Mouse (Mus musculus): ENCODE data around the gene Hemk1. TPM values are rescaled to one million over a fixed set of nuclear protein-coding genes. Genes with fewer than 3 reads are reported as not detected.

The Hemk1 gene
- total and polyA plus RNA-seq, 3 experiments: 11.9 to 20.5 (median 12.1) TPM

DNA sequence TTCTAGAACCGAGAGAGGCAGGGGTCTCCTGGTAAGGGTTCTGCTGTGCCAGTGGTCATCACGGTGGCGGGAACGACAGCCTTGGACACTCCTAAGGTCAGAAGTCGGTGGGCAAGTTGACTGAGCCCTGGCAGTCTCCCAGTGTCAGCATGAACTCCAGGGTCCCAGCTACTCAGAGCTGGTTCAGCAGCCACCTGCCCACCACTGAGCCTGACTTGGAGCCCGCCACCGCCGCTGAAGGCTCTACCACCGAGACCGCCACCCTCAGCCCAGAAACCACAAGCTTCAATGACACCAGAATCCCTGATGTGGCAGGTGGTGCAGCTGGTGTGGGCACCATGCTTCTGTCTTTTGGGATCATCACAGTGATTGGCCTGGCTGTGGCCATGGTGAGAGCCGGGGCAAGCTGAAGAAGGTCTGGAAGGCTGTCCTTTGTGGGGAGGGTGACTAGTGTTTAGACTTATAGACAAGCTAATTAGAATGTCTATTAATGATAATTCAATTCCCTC is 4.1 kb upstream of the Hemk1 start:
- no peaks in the 10 kb centered on the region for H3K9me3 ChIP-seq (replicated peaks; ENCODE audit: low read length)
- peaks cover 60% of the 10 kb centered on the region for H3K27me3 ChIP-seq (replicated peaks)
- no peak overlapping the region for H3K27ac ChIP-seq (ENCODE audit: insufficient read depth, low read depth)
- peaks cover 9 to 21% of the 10 kb centered on the region in 2 experiments for H3K4me1 ChIP-seq (ENCODE audit: control insufficient read depth in 1 of 2, insufficient read depth in 2 of 2)
- H3K4me3 ChIP-seq (replicated peaks in 1 of 3; ENCODE audit: low read depth in 2 of 3, low read length in 2 of 3, poor library complexity in 1 of 3): no peak overlapping the region
- H3K4me2 ChIP-seq (ENCODE audit: insufficient read depth, low read depth, poor library complexity, severe bottlenecking): no peak overlapping the region
- in situ Hi-C loops (cut with MboI; ENCODE audit: low pct_ligation_motif_present, low pct_unique_long_range_greater_than_20kb, low sequenced_read_pairs): no loop called here
- H3K36me3 ChIP-seq (replicated peaks in 1 of 2; ENCODE audit: control insufficient read depth in 1 of 2, insufficient read depth in 1 of 2, low read length in 1 of 2): no peaks in the 10 kb centered on the region
- H3K9ac ChIP-seq (ENCODE audit: insufficient read depth, low read depth): no peak overlapping the region
- dilution Hi-C loops (cut with MboI; ENCODE audit: extremely low pct_ligation_motif_present, extremely low pct_unique_long_range_greater_than_20kb, low sequenced_read_pairs): no loop called here
- H3K79me2 ChIP-seq (replicated peaks; ENCODE audit: control insufficient read depth, extremely low read depth, insufficient read depth, poor library complexity, severe bottlenecking): no peaks in the 10 kb centered on the region
- DNase-seq (ENCODE audit: extremely low read depth): no peak
- TF ChIP-seq SIN3A (IDR thresholded peaks at IDR 0.05; ENCODE audit: low read length): no peak
- no peak for TF ChIP-seq POLR2AphosphoS2 (IDR thresholded peaks at IDR 0.05; ENCODE audit: low read depth, low read length)
- TF ChIP-seq UBTF (IDR thresholded peaks at IDR 0.05; ENCODE audit: low read depth, low read length): no peak
- no peak for TF ChIP-seq MAX (IDR thresholded peaks at IDR 0.05; ENCODE audit: low read length)
- TF ChIP-seq JUN (IDR thresholded peaks at IDR 0.05; ENCODE audit: insufficient read depth, low read depth, low read length): no peak
- no peak for TF ChIP-seq MYC (IDR thresholded peaks at IDR 0.05; ENCODE audit: low read depth, low read length)
- TF ChIP-seq CHD1 (IDR thresholded peaks at IDR 0.05; ENCODE audit: low read depth, low read length): no peak
- no peak for TF ChIP-seq MAZ (IDR thresholded peaks at IDR 0.05; ENCODE audit: low read depth, low read length)
- TF ChIP-seq USF1 (IDR thresholded peaks at IDR 0.05; ENCODE audit: low read depth, low read length): no peak
- TF ChIP-seq TBP (conservative IDR thresholded peaks at IDR 0.05; ENCODE audit: low read depth, low read length): no peak
- no peak for TF ChIP-seq NELFE (IDR thresholded peaks at IDR 0.05; ENCODE audit: low read depth, low read length)
- TF ChIP-seq JUND (conservative IDR thresholded peaks at IDR 0.05; ENCODE audit: low read depth, low read length): no peak
- TF ChIP-seq ETS1 (conservative IDR thresholded peaks at IDR 0.05; ENCODE audit: low read depth, low read length): no peak
- TF ChIP-seq IRF4 (IDR thresholded peaks at IDR 0.05; ENCODE audit: low read depth, low read length): no peak

DNA sequence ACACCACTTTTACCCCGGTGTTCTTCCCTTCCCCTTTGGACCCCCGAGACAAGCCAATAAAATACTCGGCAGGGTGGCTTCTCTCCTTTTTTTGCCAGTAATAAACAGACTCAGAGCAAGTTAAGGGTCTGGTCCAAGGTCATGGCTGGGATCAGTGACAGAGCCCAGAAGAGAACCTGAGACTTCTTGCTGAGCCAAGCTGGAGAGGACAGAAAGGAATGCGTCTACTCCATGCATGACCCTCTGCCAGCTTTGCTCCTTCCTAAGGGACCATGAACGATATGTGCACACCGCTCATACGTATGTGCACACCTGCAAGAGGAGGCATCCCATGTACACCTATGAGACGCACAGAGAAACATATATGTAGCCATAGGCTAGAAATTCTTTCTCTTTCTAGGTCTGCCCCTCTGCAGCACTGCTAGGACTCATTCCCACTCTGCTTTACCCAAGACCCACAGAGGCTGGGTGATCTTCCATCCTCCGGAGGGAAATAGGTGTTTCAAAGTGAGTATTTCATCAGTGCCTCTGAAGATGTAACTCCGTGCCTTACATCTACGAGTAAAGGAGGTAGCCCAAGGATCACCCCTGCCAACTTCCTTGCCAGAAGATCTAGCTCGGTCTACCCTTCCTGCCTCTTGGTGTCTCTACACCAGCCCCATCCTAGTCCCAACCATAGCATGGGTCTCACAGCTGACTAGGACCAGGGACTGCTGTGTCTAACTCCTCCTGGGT is 2.9 kb upstream of the Hemk1 start:
- peak overlapping the region; percentile 50; the same call in 1 of the 2 replicates for H3K9ac ChIP-seq (ENCODE audit: insufficient read depth, low read depth)
- H3K4me3 ChIP-seq (replicated peaks in 1 of 3; ENCODE audit: low read depth in 2 of 3, low read length in 2 of 3, poor library complexity in 1 of 3): peak overlapping the region in 2 of 3 experiments; percentile 55 to 72
- in situ Hi-C loops (cut with MboI; ENCODE audit: low pct_ligation_motif_present, low pct_unique_long_range_greater_than_20kb, low sequenced_read_pairs): no loop called here
- TF ChIP-seq RCOR1 (conservative IDR thresholded peaks at IDR 0.05; ENCODE audit: low read depth, low read length) (no peak), POLR2AphosphoS2 (IDR thresholded peaks at IDR 0.05; ENCODE audit: low read depth, low read length) (no peak), MAZ (IDR thresholded peaks at IDR 0.05; ENCODE audit: low read depth, low read length) (no peak), USF2 (conservative IDR thresholded peaks at IDR 0.05; ENCODE audit: low read depth, low read length) (no peak), ZMIZ1 (IDR thresholded peaks at IDR 0.05; ENCODE audit: low read depth, low read length) (no peak), E2F4 (IDR thresholded peaks at IDR 0.05; ENCODE audit: insufficient replicate concordance, low read depth, low read length) (no peak), POLR2A (IDR thresholded peaks at IDR 0.05; ENCODE audit: low read depth, low read length) (no peak), CHD2 (IDR thresholded peaks at IDR 0.05; ENCODE audit: low read length) (no peak), MAX (IDR thresholded peaks at IDR 0.05; ENCODE audit: low read length) (no peak), RAD21 (IDR thresholded peaks at IDR 0.05; ENCODE audit: low read depth, low read length) (no peak), USF1 (IDR thresholded peaks at IDR 0.05; ENCODE audit: low read depth, low read length) (no peak)
- peaks cover 9 to 32% of the 10 kb centered on the region in 2 experiments for H3K4me1 ChIP-seq (ENCODE audit: control insufficient read depth in 1 of 2, insufficient read depth in 2 of 2)
- H3K79me2 ChIP-seq (replicated peaks; ENCODE audit: control insufficient read depth, extremely low read depth, insufficient read depth, poor library complexity, severe bottlenecking): no peaks in the 10 kb centered on the region
- no peak overlapping the region for H3K27ac ChIP-seq (ENCODE audit: insufficient read depth, low read depth)
- H3K36me3 ChIP-seq (replicated peaks in 1 of 2; ENCODE audit: control insufficient read depth in 1 of 2, insufficient read depth in 1 of 2, low read length in 1 of 2): peaks cover 0 to 4% of the 10 kb centered on the region in 2 experiments
- H3K4me2 ChIP-seq (ENCODE audit: insufficient read depth, low read depth, poor library complexity, severe bottlenecking): peak overlapping the region; percentile 80
- peaks cover 50% of the 10 kb centered on the region for H3K27me3 ChIP-seq (replicated peaks)
- dilution Hi-C loops (cut with MboI; ENCODE audit: extremely low pct_ligation_motif_present, extremely low pct_unique_long_range_greater_than_20kb, low sequenced_read_pairs): no loop called here
- H3K9me3 ChIP-seq (replicated peaks; ENCODE audit: low read length): no peaks in the 10 kb centered on the region
- DNase-seq (ENCODE audit: extremely low read depth): no peak
